Mouse (Mus musculus): Measurements from ENCODE around the gene Rad51d. TPM values are rescaled to one million over a fixed set of nuclear protein-coding genes. Genes with fewer than 3 reads are reported as not detected.
"Not testable (repeated sequence)": the region's sequence is repeated elsewhere in the genome, so short reads cannot be mapped to it uniquely, and the experiment has no call there.

Rad51d gene
- total RNA-seq, 1 experiment from 2014 or later: 15.0 TPM

DNA sequence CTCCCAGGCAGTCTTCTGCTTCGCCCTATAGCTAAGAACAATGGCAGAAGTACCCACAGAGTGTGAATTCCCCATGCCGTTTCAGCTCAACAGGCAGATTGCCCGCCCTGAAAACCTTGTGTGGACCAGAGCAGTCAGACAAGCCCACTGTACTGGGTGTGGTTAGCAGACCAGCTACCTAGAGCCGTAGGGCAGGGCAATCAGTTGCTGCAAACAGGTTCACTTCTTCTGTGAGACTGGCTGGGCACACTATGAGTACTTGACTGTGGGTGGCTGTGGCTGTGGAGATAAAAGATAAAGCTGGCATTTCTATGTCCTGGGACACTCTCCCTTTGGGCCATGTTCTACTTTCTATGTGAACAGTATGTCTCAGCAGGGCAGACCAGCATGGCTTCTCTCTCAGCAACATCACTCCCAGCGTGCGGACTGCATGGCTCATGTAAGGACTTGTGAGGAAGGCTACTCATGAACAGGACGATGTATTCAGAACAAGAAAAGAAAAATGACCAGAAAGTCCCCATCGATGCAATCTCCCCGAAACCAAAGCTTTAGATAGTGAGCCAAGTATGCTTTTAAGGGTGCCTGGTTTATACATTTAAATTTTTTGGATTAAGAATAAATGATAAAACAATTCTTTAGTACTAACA, 35.0 kb downstream of the Rad51d start:
- DNase-seq: no peak

DNA sequence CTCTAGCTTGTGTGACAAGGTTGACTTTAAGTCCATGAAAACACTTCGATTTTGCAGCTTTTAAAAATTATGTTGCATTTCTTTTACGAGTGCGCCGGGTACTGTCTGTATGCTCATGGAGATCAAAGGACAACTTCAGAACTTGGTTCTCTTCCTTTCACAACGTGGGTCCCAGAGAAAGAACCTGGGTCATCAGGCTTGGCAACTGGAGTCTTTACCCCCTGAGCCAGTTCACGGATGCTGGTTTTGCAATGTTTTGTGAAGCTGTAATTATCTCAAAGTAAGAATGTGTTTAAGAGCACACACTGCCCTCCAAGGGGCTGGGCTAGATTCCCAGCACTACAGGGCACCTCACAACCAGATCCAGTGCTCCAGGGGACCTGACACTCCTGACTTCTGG, 36.3 kb downstream of the Rad51d start:
- no peak for DNase-seq

DNA sequence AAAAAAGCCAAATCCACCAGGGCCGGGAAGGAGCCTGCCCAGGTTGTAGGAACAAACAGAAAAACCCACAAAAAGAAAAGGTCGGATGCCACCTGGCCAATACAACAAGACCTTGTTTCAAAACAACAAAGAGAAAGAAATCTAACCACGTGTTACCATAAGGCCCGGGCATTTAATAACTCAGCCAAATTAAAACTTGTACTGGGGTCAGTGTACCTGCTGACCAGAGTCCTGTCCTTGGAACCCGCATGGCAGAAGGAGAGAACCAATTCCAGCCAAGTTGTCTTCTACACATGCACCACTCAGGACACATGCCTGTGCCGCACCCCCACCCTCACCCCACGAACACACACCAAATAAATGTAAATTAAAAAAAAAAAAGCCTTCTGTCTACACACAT, 37.5 kb downstream of the Rad51d start:
- no peak for DNase-seq

DNA sequence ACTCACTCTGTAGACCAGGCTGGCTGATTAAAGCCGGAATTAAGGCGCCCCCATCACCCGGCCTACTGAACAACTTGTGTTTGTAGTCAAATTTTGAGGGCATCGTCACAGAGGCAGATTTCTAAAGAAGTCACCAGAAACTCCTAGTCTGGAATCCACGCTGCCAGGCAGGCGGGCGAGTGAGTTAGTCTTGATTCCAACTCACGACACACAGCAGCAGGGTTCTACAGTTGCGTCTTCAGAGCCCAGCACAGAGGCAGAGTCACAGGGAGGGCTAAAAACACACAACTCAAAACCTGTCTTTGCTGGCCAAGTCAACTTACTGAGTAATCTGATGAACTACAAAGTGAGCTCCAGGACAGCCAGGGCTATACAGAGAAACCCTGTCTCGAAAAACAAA, 37.9 kb downstream of the Rad51d start:
- no peak for DNase-seq

DNA sequence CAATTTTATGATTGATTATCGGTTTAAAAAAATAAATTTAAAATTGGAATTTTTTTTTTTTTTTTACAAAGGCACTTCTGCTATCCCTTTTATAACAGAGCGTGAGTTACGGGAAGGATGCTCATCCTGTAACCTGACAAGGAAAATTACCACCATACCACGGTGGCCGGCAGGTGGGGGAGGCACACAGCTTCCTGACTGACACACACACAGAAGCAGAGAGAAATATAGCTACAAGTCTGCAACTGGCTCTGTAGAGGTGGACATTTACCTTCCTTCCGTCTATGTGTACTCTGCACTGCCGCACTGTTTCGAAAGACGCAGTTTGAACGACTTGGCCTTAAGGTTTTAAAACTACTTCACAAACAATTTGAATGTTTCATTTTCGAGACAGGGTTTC, 38.3 kb downstream of the Rad51d start:
- DNase-seq: no peak

DNA sequence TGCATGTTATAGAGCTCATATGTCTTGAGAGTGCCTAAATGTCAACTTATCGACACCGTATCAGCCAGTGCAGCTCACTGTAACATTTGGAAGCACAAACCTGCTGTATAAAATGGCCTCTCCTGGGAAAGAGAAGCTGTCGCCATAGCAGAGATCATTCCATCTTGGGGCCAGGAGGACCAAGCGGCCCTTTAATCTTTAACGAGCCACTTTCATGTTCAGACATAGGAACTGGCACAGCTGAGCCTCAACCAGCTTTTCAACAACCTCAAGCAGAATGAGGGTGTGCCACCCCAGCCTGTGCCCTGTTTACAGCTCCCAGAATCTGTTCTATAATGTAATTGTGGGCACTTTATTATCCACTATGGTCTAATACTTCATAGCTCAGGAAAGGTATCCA, 40.2 kb downstream of the Rad51d start:
- no peak for DNase-seq

DNA sequence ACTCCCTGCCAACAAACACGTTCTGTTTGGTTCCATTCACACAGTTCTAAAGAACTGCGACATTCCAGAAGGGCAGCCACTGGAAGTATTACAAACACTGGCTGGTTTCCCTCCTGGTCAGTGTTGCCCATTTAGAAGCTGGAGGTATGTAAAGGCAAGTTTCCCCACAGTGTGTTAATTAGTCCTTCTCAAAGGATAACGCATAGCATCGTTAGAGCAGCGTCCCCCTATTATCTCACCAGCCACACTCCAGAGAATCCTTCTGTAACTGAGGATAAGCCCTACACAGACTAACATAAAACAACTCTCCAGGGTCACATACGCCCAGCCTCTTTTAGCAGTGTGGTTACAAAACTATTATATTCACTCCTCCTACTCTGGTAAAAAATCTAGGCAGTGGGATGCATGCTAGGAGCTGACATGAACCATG, 42.8 kb downstream of the Rad51d start:
- no peak for DNase-seq

DNA sequence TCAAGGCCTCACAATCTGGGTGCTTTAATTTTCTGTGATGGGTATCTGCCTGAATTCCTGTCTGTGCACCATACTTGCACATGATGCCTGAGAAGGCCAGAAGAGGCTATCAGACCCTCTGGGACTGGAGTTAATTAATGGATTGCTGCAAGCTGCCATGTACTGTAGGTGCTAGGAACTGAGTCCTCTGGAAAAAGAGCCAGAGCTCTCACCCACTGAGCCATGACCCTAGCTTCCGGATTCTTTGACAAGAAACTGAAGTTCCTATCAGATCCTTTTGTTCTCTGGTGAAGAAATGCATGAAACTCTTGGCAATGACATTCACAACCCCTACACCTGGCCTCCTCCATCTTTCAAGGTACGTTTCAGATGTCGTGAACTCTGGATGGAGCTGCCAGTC, 43.5 kb downstream of the Rad51d start:
- no peak for DNase-seq

DNA sequence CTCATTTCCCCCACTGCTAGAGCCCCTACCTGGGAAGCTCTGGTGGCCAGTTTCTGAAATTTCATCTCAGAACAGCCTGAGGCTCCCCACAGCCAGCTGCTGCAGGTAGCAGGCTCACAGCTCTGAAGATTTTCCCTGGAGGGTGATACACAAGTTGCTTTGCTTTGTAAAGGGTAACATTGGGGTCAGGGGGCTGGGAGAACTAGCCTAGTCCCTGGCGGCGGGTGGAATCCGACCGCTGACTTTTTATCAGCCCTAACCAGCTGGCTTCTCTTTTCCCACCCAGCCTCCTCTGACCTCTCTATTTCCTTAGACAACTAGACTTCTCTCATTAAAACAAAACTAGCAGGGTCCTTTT, 44.4 kb downstream of the Rad51d start:
- DNase-seq: no peak

DNA sequence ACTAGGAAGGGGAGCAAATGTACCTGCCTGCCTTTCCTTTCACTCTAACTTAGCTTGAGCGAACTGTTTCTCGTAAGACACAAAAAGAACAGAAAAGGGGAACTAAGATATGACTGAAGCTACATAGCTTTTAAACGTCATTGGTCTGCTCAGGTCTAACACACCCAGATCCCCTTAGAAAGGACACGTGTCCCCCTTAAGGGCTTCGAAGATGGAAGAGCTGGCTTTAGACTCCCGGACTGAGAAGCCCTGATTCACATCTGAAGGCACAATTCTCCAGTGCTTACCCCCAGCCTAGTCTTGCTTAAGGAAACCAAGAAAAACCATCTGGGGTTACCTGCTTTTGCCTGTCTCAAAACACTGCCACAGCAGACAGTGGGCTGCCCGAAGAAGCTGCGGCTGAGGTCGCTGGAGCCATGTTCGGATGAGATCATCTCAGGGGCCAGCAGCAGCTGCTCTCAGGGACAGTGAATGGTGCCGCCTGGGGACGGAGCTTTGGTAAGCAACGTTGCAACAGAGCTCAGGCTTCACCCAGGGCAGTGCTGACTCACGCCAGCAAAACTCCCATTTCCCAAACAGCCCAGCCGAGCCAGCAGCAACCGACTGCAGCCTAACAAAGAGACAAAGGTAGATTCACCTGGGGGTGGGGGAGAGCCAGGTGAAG, 44.9 kb downstream of the Rad51d start:
- peak; percentile 92 for DNase-seq

DNA sequence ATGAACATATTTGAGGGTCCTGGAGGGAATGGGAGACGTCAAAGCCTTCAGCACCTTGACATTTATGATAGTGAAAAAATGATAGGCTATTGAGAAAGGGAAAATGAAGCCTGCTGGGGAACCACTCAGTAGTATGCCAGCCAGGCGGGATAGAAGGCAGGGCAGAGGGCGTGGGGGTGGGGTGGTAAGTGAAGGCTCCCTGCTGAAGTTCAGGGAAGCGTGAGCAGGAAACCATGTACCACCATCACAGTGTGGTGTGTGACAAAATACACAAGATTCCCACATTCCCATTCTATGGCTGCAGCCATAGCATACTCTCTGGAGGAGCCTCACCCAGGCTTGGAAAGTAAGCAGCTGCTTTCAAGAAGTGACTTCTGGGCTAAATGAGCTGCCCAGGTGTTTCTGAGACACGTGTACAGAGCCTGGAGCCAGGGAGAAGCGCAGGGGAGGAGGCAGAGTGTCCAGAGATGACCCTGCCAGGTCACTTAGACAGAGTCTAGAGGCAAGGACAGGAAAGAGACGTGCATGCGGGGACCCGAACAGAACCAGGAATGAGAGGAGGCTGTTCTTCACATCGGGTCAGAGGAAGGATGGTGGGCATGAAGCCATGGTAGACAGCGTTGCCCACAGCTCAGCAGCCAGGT, 45.5 kb downstream of the Rad51d start:
- peak; percentile 25 for DNase-seq

DNA sequence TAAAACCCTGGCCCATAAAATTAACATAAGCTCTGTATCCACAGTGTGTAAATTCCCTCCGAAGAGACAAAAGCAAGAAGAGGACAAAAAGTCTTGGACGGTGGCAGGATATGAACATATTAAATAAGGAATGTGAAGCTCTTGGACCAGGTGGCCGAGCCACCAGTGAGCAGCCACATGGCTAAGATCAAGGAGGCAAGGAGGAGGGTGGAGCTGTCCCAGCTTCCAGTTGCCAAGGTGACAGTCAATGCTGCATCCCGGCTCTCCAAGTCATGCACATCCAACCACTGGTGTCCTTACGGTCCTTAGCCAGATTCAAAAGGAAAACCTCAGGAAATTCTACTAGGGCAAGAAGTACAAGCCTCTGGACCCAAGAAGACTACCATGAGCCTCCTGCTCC, 51.9 kb downstream of the Rad51d start:
- DNase-seq: no peak

DNA sequence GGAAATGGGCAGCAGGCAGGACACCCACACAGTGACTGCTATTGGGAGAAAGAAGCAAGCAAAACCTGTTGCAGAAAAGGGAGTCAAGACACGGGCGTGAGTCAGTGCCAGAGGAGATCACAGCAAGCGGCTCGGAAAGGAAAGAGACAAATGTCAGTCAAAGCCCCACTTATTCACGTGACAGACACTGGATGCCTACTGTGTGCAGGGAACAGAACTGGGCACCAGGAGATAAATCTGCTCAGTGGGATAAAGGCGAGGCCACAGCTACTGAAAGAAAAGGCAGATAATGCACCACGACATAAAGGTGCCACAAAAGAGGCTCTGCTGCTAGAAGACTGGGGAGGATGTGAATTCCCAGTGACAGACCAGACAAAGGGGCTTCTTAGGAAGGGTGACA, 52.6 kb downstream of the Rad51d start:
- DNase-seq: no peak

DNA sequence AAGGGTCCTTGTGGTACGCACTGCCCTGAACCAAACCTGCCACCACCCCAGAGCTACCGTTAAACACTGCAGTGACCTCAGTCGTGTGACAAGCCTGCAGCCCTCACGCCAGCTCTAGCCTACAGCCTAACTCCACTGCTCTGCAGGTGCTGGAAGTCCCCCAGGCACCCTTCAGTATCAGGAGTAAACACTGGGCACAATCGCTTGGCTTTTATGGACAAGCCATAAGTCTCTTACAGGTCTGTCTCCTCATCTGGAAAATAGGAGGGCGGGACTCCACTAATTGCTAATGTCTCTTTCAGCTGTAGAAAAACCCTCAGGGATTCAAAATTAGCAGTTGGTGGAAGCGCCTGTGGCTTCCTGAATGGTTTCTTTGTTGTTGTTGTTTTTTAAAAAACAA, 53.2 kb downstream of the Rad51d start:
- DNase-seq: no peak

DNA sequence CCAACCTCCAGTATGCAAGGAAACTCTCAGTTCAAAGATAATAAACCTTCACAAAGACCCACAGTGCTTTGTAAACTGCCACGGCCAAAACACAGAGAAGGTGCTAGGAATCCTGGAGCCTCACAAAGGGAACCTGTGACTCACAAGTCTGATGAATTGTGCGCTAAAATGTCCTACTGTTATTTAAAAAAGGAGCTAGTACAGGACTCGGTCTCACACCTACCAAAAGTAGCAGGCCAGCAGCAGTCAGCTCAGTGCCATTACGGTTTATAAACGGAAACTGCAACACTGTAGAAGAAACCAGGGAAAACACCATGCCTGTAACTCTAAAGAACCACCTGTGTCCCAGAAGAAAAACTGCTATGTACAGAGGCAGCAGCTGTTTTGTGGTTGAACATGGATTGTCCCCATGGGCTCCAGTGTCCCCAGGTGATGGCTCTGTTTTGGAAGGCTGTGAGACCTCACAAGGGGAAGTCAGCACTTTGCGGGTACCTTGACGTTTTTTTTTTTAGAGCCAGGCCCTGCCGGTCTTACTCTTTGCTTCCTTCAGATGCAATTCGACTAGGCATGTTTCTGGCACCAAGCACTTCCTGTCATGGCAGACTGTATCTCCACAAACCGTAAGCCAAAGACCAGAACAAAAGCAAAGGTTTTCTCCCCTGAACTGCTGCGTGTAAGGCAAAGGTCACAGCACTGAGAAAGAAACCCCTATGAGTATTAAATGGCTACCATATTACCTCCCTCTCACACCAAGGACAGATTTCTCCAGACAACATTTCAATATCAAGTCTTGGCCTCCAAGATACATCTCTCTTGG, 54.6 kb downstream of the Rad51d start:
- DNase-seq: no peak

DNA sequence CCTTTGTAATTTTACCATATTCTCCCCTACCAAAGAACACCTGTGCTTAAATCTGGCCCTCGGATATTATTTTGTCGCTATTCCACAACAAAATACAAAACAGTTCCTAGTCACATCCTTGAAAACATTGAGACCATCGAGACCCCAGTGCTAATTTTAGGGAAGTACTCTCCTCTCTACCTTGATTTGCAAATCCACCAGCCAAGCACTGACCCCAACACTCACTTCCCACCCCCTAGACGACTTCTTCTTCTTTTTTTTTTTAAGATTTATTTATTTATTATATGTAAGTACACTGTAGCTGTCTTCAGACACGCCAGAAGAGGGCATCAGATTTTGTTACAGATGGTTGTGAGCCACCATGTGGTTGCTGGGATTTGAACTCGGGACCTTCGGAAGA, 56.1 kb downstream of the Rad51d start:
- DNase-seq: not testable (repeated sequence)

DNA sequence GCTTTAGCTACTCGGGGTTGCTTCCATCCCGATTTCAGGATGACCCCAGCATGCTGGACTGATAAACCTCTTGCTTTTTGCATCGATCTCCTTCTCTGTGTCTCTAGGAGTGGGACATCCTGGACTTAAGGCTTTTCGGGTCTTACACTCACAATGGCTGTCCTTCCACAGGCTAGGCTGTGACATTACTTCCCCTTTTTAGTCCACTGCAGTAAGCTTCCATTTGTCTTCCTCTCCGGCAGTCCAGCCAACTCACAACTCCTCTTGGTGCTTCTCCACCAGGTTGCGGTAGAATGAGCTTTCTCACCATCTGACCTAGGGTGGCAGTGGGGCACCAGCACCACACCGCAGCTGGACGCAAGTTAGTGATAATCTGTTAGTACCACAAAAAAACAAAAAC, 56.5 kb downstream of the Rad51d start:
- DNase-seq: no peak

DNA sequence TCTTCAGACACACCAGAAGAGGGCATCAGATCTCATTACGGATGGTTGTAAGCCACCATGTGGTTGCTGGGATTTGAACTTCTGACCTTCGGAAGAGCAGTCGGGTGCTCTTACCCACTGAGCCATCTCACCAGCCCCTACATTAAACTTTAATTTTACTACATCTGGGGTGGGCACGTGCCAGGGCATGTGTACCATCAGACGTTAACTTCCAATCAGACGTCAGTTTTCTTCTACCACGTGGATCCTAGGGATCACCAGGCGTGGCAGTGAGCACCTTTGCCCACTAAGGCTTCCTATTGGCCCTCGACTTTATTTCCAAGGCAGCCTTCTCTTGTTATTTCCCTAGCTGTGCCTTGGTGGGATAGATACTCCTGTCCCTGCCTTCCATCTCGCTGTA, 58.0 kb downstream of the Rad51d start:
- DNase-seq: not testable (repeated sequence)

DNA sequence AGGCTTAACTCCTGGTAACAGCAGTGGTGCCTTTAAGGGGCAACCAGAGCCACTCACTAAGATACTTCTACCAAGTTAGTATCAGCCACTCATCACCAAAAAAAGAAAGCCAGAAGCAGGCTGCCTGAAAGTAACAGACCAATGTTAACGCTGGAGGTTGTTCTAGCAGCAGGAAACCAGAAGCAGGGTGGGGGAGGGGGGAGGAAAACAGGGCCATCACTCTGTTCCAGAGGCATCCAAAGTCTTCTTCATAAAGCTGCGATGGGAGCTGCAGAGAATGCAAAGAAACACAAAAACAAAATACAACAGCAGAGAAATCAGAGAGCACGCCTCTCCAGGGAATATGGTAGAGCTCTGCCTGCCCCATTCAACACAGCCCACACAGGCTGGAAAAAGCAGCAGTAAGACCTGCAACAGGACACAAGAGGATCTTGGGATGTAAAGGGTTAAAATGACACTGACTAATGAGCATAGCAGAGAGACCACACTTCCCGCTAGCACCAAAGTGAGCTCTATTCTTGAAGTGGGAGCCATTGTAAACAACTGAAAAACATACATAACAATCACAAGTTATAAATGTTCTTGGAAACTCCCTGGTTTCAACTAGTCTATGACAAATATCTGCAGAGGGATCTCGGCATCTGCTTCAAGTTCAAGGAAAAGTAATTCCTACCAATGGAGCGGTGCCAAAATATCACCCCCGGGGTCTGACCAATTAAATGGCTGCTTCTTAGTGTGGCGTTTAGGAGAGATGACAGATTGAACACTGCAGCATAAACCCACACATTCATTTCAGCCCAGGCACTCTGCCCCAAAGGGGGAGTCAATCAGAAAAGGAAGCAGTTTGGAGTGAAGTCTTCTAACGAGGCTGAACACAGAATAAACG, 59.2 kb downstream of the Rad51d start:
- DNase-seq: no peak

DNA sequence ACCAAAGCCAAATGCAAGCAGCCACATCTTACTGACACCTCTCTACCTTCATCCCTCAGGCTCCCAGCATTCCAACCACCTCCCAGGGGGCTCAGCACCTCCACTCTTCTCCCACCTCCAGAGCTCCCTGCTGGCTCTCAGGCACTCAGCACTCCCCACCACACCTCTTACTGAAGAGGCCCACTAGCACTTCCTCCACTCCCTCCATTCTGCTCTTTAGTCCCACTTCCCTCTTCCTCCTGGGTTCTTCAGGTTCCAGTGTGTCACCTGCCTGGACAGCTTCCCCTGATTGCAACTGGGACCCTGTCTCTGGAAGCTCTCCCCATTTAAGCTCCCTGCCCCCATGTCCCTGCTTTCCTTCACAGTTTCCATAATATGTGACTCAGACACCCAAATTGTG, 63.6 kb downstream of the Rad51d start:
- DNase-seq: no peak
